Mouse (Mus musculus) ovary, adult 18-20 months (tissue): ENCODE measurements around the gene Gorasp2.

Source experiments
- DNase-seq: peaks from one replicate; pipeline ENCODE4 v3.0.0; 2022; ENCODE audit warnings: low spot score, mixed read lengths

Gorasp2 gene

DNA sequence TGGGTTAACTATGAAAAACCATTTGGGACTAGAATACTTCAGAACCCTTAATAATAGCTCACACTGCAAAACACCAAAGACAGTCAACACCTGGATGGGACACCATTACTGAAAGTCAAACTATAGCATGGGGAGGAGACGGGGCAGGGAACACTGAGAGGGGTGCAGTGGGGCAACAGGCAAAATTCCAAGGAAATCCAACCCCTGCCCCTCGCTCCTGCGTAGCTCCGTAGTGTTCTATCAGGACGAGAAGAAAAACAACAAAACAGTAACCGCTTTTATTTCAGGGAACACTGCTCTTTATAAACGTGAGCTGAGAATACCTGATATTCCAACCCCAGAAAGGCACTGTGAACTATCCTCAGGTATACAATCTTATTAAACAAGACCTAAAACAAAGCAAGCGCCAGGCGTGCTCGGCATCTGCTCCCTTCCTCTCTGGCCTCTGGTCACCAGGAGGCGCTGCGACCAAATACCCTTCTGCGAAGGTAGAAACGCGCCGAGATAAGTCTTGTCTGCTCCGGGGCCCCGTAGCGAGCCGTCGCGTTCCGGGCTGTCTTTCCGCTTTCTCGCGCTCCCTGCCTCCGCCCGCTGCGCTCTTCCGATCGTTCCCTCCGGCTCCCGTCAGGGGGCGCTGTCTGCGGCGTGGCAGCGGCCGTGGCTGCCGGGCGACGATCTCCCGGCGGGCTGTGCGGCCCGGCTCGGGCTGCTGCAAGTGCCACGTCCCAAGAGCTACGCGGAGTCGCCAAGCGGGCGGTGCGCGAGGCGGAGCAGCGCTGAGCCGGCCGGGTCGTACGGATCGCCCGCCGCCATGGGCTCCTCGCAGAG lies at the start of gene Gorasp2:
Gene Gorasp2, plus strand, starts transcription at position 690 of the 828 bp plus-strand sequence.
- peak; percentile 91 for DNase-seq

DNA sequence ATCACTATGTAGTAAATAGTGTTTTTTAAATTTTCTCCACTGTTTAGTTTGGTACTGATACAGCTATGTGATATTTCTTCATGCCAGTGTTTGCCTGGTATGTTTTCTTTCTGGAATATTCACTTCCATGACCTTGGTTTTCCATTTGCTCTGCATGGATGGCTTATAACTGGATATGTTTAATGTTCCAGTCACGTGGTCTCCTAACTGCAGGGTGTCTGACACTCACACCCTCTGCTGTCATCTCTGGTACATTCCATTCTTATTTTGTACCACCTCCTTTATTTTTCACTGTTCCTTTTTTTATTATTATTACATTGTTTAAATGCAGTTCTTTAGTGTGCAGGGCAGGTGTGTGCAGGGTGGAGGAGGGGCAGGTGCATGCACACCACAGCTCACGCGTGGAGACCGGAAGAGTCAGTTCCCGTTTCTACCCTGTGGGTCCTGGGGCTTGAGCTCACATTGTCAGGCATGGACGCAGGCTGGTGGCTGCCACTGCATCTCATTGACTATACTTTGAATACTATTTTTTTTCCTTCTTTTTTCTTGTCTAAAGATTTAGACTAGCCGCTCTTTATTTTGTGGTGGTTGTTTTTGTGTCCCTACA lies 46.5 kb upstream of the Gorasp2 start:
- no peak for DNase-seq

GRCm38 (mm10) chr2:70616076-70616475 lies 45.3 kb upstream of the Gorasp2 start:
- DNase-seq = no peak

DNA sequence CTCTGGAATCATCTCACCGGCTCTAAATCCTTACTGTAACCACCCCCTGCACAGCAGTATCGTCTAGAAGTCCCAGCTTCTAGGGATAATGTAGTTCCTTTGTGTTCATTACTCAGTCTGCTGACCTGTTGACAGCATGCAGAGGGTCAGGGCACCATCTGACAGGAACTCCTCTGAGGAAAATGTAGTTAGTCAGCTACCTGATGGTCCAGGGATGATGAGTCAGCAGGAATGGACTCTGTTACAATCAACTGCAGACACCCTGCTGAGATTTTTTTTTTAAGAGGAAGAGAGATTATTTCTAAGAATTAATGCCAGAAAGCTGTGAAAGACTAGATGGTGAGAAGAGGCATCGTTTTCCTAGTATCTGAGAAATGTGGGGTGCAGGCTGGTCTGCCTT lies 44.8 kb upstream of the Gorasp2 start:
- DNase-seq = no peak

DNA sequence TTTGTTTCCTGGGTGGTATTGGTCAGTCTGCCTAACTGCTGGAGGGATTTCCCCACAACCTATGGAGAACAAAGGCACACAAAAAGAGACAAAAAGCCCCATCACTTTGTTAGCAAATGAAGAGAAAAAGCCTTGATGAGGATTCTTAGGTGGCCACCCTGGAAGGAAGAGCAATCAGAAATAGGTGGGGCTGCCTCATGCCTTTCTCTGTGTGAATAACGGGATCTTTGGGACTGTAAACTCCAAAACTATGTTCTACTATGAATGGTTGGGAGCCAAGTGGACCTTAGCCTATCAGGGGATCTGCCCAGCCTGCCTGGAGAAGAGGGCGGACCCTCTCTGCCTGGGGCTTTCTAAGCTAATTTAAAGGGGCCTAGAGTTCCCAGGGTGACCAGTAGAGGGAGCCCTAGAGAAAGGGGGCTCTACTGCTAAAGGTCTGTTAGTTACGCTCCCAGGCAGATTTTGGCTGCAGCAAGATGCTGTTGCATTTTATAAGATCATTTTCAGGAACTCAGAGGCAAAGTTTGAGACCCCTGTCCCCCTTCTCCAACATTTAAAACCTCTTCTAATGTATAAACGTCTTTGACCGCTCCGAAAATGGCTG lies 42.0 kb upstream of the Gorasp2 start:
- no peak for DNase-seq

DNA sequence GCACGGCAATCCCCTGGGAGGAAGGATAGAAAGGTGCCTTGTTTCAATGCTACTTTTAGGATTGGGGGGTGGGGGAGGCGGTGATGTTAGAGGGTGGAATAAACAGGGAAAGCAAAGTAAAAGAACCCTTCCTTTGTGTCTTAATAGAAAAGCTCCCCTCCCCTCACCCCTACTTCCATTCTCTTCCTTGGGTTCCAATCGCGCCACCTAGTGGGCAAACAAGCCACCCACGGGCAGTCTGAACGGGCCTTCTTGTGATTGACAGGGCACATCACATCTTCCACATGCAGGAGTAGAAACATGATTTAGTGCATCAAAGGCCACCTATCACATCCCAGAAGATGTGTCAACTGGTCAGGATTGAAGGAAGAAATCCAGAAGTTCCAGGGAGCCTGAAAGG lies 41.2 kb upstream of the Gorasp2 start:
- no peak for DNase-seq

- DNase-seq = no peak
These were observed 39.1 kb upstream of the Gorasp2 start for GRCm38 (mm10) chr2:70622244-70622643.

DNA sequence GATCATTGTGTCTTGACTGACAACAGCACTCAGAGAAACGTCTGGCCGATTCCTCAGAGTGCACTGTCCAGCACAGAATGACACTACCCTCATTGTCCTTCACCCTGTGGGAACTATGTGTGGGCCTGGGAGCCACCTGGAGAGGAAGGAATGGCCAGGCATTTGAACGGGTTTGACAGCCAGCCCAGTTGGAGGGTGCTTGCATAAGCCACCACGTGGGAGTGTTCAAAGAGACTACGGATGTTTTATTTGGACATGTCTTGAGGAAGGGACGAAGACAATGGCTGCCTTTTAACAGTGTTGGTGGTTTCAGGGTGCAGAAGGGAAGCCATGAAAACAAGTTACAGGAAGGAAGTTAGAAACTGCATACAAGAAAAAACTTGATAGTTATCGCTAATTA lies 35.6 kb upstream of the Gorasp2 start:
- no peak for DNase-seq

DNA sequence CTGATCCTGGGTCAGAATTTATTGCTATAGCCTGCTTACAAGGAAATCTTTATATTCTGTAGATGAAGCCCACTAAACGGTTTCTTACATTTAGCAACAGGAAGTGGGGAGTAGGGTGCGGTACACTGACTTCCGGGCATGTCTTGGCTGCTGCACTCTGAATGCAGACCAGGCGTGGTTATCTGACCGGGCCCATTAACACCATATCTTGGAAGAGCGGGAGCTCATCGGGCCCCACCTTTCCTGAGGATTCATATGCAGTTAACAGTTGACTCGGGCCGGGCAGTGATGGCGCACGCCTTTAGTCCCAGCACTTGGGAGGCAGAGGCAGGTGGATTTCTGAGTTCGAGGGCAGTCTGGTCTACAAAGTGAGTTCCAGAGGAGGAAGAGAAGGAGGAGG lies 33.0 kb upstream of the Gorasp2 start:
- no peak for DNase-seq

- DNase-seq = peak; percentile 8
These were observed 32.0 kb upstream of the Gorasp2 start for GRCm38 (mm10) chr2:70629339-70629761.

GRCm38 (mm10) chr2:70629921-70630320 lies 31.5 kb upstream of the Gorasp2 start:
- DNase-seq = no peak

DNA sequence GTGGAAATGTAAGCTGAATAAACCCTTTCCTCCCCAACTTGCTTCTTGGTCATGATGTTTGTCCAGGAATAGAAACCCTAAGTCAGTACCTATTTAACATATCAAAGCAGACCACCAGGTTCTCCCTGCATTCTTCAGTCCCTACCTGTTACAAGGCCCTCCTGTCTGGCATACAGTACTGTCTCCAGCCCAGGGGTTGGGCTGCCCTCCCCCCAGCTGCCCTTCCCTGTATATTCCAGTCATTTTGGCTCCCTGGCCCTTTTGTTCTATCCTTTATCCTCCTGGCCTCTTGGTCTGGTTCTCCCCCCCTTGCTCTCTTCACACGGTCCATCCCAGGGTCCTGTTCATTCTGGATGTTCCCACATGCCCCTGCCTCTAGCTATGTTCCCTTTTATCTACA lies 30.1 kb upstream of the Gorasp2 start:
- no peak for DNase-seq

DNA sequence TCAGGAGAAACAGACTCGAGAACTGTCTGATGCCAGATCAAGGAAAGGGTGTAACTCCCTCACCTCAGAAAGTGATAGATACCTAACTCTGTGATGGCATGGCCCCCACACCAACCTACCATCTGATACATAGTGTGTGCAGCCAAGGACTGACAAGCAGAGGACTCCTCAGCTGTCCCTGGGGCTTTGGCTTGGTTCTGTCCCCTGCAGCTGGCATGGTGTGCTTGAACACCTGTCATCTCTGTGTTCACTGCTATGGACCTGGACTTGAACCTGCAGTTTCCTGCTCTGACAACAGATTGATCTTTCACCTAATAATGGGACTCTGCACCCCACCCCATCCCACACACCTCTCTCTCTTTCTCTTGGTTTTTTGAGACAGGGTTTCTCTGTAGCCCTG lies 29.0 kb upstream of the Gorasp2 start:
- DNase-seq = no peak

DNA sequence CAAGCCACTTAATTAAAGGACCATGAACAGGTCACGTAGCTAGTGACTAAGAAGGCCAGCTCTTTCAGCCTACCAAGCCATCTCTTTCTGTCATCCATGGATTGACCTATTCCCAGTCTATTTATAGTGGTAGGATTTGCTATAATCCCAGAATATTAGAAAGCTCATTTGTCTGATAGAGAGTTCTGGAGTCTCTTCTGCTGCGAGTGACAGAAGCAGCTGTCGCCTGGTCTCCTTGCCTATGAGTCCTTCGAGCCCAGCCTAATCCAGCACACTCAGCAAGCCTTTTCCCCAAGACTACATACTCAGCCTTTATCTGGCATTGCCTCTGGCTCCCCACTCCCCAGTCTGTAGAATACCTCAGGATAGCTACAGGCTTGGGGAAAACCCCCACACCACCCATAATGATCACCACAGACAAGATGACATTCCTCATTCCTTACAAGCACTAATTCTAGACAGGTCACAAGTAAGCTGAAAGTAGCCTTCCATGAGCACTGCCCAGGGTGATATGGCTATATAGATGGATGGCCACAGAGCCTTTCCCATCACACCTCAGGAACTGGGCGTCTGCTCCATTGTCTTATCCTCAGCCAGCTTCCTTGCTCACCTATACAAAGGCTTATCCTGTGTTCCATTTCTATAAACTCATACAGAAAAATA lies 27.2 kb upstream of the Gorasp2 start:
- no peak for DNase-seq

GRCm38 (mm10) chr2:70640968-70641367 lies 20.4 kb upstream of the Gorasp2 start:
- no peak for DNase-seq

- DNase-seq = no peak
These were observed 18.3 kb upstream of the Gorasp2 start for GRCm38 (mm10) chr2:70642971-70643565.

- no peak for DNase-seq
These were observed 16.1 kb upstream of the Gorasp2 start for GRCm38 (mm10) chr2:70645266-70645780.

- no peak for DNase-seq
These were observed 13.7 kb upstream of the Gorasp2 start for GRCm38 (mm10) chr2:70647681-70648080.

GRCm38 (mm10) chr2:70648271-70648670 lies 13.1 kb upstream of the Gorasp2 start:
- DNase-seq = no peak

GRCm38 (mm10) chr2:70649471-70649870 lies 11.9 kb upstream of the Gorasp2 start:
- no peak for DNase-seq

DNA sequence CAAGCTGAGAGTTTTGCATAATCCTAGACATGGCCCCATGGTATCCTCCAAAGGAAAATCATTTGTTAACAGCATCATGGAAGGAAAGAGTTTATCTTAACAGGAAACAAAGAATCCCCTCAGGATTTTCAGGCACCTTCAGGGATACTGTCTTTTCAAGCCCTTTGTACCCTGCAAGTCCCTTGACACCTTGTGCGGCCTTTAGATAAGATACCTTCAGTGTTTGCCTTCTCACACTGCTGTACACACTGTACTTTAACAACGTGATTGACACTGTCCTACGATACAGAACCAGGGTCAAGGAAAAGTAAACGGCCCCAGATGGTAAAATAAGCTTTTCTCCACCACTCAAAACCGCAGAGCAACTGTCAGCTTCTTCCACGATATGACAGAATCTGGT lies 9.6 kb upstream of the Gorasp2 start:
- DNase-seq = no peak

DNA sequence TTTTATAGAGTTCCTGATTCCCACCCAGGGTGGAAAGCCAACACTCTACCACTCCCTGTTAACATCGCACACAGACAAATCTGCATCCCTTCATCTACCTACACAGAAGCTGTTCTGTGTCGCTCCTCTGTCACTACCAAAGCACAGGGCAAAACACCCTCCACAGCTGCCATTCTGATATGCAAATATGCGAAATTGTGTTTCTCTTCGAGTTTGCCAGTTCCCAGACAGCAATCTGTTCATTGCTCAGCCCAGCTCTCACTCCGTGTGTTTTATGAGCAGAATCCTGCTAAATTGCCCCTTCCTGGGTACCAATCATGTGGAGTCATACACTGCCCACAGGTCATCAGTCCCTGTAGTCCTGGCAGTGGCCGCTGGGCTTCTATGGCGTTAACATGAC lies 4.3 kb upstream of the Gorasp2 start:
- no peak for DNase-seq
